Mouse (Mus musculus): ENCODE data around the gene Fam216a.

DNA sequence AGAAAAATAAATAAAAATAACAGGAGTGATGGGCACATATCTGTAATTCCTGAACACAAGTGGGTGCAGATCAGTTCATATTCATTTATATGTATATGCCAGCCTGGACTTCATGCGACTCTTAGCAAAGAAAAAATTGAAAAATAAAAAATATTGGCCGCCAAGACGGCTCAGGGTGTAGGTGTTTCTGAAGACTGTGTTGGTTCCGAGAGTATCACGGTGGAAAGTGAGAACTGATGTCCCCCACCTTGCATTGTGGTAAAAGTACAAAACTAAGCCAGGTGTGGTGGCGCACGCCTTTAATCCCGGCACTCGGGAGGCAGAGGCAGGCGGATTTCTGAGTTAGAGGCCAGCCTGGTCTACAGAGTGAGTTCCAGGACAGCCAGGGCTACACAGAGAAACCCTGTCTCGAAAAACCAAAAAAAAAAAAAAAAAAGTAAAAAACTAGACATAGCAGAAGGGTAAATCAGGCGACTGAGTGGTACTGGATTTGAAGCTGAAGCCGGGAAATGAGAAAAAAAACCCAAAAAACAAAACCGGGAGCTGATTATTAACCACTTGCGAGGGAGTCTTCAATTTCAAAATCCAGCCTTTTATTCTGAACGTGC is 19.1 kb upstream of the Fam216a start:
- TF ChIP-seq CTCF (IDR thresholded peaks at IDR 0.05; ENCODE audit: control insufficient read depth, insufficient read depth, insufficient replicate concordance, low read depth, low read length) (no peak), POLR2A (IDR thresholded peaks at IDR 0.05; ENCODE audit: control insufficient read depth, low read depth, low read length) (no peak)
